ENCODE assay signal across 15 mouse cellular contexts in the genomic region with DNA sequence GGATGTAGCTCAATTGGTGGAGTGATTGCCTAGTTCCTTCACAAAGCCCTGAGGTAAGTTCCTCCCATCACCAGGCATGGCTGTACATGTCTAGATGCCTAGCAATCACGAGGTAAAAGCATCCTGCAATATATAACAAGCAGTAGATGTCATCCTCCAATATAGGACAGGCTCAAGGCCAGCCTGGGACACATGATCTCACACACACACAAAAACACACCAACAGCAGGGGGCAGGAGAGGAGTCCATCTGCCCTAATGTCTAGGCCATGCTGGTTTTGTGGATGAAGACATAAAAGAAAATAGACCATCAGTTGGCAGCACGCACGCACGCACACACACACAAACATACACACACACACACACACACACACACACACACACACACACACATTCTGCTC. TPM values are rescaled to one million over a fixed set of nuclear protein-coding genes. Genes with fewer than 3 reads are reported as not detected.
A peak's percentile ranks its signal among the peaks of the same experiment; 100 is the strongest.
DNase-seq lines count a peak whose midpoint lies in the region; ATAC-seq and TF ChIP-seq lines count a peak whose summit lies in the region.
"Had no signal": no experiment of that assay in that cellular context is flagged by ENCODE, and none has a peak within 500 bp of the region (broad histone marks: within the 10 kb centered on the region; RNA-seq: fewer than 3 reads in every experiment).

No protein-coding gene starts in this region.

- H3K36me3 ChIP-seq in heart, adult 2 months (ENCODE audit: control insufficient read depth, insufficient read depth, low read length), result no peaks in the 10 kb centered on the region
- no peaks in the 10 kb centered on the region for H3K36me3 ChIP-seq in limb, embryonic 11.5 days (ENCODE audit: control insufficient read depth, insufficient read depth, low read length)
- H3K36me3 ChIP-seq in stomach, embryonic 16.5 days (ENCODE audit: control insufficient read depth, insufficient read depth, low read length), result no peaks in the 10 kb centered on the region
- H3K36me3 ChIP-seq: forebrain, embryonic 15.5 days; G1E; heart, embryonic 12.5 days; neural tube, embryonic 12.5 days had no signal

- H3K4me2 ChIP-seq in limb, embryonic 11.5 days (ENCODE audit: low read depth, severe bottlenecking), result no peak overlapping the region
- H3K4me2 ChIP-seq in stomach, embryonic 16.5 days (ENCODE audit: low read depth, low read length), result no peak overlapping the region
- H3K4me2 ChIP-seq: forebrain, embryonic 15.5 days; heart, embryonic 12.5 days; neural tube, embryonic 12.5 days had no signal

- no peak overlapping the region for H3K27ac ChIP-seq in heart, adult 2 months
- H3K27ac ChIP-seq in limb, embryonic 11.5 days (replicated peaks; ENCODE audit: low read depth, low read length), result 0 out of 2 replicates have a peak overlapping the region, but pooled peaks have one; percentile 56
- peak overlapping the region; percentile 51 for H3K27ac ChIP-seq in stomach, embryonic 16.5 days (ENCODE audit: low read length)
- H3K27ac ChIP-seq: forebrain, embryonic 15.5 days; neural tube, embryonic 12.5 days had no signal

- no peak for ATAC-seq in limb, embryonic 11.5 days (ENCODE audit: insufficient number of reproducible peaks, low FRiP score, low TSS enrichment, low read depth)
- no peak for ATAC-seq in stomach, embryonic 16.5 days (ENCODE audit: insufficient read depth, low FRiP score)
- ATAC-seq: forebrain, embryonic 15.5 days had no signal

- 85% methylated on average over 4 of the region's 4 CpGs for WGBS in heart, adult 2 months
- WGBS in limb, embryonic 11.5 days, result 86% methylated on average over 4 of the region's 4 CpGs
- WGBS in stomach, embryonic 16.5 days, result 61% methylated on average over 4 of the region's 4 CpGs

- H3K4me3 ChIP-seq in heart, adult 2 months, result no peak overlapping the region
- no peak overlapping the region for H3K4me3 ChIP-seq in limb, embryonic 11.5 days (ENCODE audit: low read depth, low read length)
- H3K4me3 ChIP-seq in stomach, embryonic 16.5 days (replicated peaks; ENCODE audit: low read length), result no peak overlapping the region
- H3K4me3 ChIP-seq: forebrain, embryonic 15.5 days; heart, embryonic 12.5 days; neural tube, embryonic 12.5 days had no signal

- no peaks in the 10 kb centered on the region for H3K27me3 ChIP-seq in heart, adult 2 months (ENCODE audit: control insufficient read depth, insufficient read depth, low read length)
- no peaks in the 10 kb centered on the region for H3K27me3 ChIP-seq in limb, embryonic 11.5 days (ENCODE audit: control insufficient read depth, insufficient read depth, low read length)
- H3K27me3 ChIP-seq in stomach, embryonic 16.5 days (ENCODE audit: control insufficient read depth, insufficient read depth, low read length), result peaks cover 2% of the 10 kb centered on the region; the same call in 1 of the 2 replicates
- H3K27me3 ChIP-seq: forebrain, embryonic 15.5 days had no signal

- H3K79me2 ChIP-seq in heart, adult 2 months (replicated peaks; ENCODE audit: control insufficient read depth, insufficient read depth, low read length), result no peaks in the 10 kb centered on the region

- intact Hi-C loops in heart, adult 2 months (cut with DNase I), result no loop called here
- intact Hi-C loops in heart, postnatal 10 days (cut with DNase I), result no loop called here

- peak; percentile 10; the same call in 1 of the 2 replicates for TF ChIP-seq CTCF in heart, adult 2 months (IDR thresholded peaks at IDR 0.05)

- H3K4me1 ChIP-seq in heart, adult 2 months (ENCODE audit: control insufficient read depth, insufficient read depth, low read length), result no peaks in the 10 kb centered on the region
- H3K4me1 ChIP-seq in limb, embryonic 11.5 days (ENCODE audit: control insufficient read depth, insufficient read depth, low read length), result peaks cover 29% of the 10 kb centered on the region
- H3K4me1 ChIP-seq in stomach, embryonic 16.5 days (ENCODE audit: control insufficient read depth, insufficient read depth, low read length), result peaks cover 33% of the 10 kb centered on the region

- no peak for DNase-seq in heart, adult 2 months
- no peak for DNase-seq in heart, postnatal 10 days
- peak; percentile 21 for DNase-seq in lung, postnatal 36 days
- no peak for DNase-seq in lung, postnatal 4 days
- DNase-seq in limb, embryonic 11.5 days (ENCODE audit: low spot score), result no peak
- DNase-seq in left cerebral cortex, adult 8-10 months (ENCODE audit: low spot score in 2 of 2), result no peak
- DNase-seq in urinary bladder, adult 18-20 months (ENCODE audit: low spot score in 2 of 2), result no peak
- DNase-seq: right cerebral cortex, postnatal 14 days had no signal

- H3K9ac ChIP-seq in heart, adult 2 months (ENCODE audit: low read depth, low read length), result no peak overlapping the region
- H3K9ac ChIP-seq in limb, embryonic 11.5 days (ENCODE audit: low read length), result no peak overlapping the region; the same call in 1 of the 2 replicates
- H3K9ac ChIP-seq in stomach, embryonic 16.5 days (ENCODE audit: low read length), result no peak overlapping the region
- H3K9ac ChIP-seq: forebrain, embryonic 15.5 days; heart, embryonic 12.5 days had no signal

- TF ChIP-seq POLR2A in heart, adult 2 months (IDR thresholded peaks at IDR 0.05; ENCODE audit: insufficient read depth, low read depth, low read length), result no peak

- H3K9me3 ChIP-seq in limb, embryonic 11.5 days (ENCODE audit: control insufficient read depth, low read length), result no peaks in the 10 kb centered on the region
- H3K9me3 ChIP-seq in stomach, embryonic 16.5 days (replicated peaks; ENCODE audit: control insufficient read depth, low read length), result no peaks in the 10 kb centered on the region
- H3K9me3 ChIP-seq: forebrain, embryonic 15.5 days; G1E; heart, embryonic 12.5 days; neural tube, embryonic 12.5 days had no signal

- TF ChIP-seq EP300 in heart, adult 2 months (IDR thresholded peaks at IDR 0.05; ENCODE audit: insufficient read depth, low read depth, low read length), result no peak

RNA-seq across cellular contexts. Expression of gene Ccdc188, which starts 40.9 kb away (rescaled TPM):
- total RNA-seq in heart, adult 2 months (2021), result not detected
- polyA plus RNA-seq in heart, adult 2 months (2012; rRNA removed), result not detected in 2 replicates
- total RNA-seq in heart, postnatal 10 days (2021), result not detected
- not detected in 2 replicates for polyA plus RNA-seq in limb, embryonic 11.5 days (2014; fragmentation: Nextera tagmentation; extraction: Ambion mirVana)
- polyA plus RNA-seq in stomach, embryonic 16.5 days (2015; fragmentation: Nextera tagmentation; extraction: Ambion mirVana), result not detected in 2 replicates
- not detected for total RNA-seq in left cerebral cortex, adult 8-10 months (2022)
- total RNA-seq: G1E; left cerebral cortex, postnatal 25 days had no signal
- polyA plus RNA-seq: forebrain, embryonic 15.5 days; G1E; neural tube, embryonic 12.5 days; urinary bladder, adult 2 months had no signal

RNA-seq across cellular contexts. Expression of gene Rtn4r, which starts 49.3 kb away (rescaled TPM):
- total RNA-seq in heart, adult 2 months (2021), result 1 to 10 TPM; 2.3 to 9.8 TPM
- 31.9 and 57.8 TPM in 2 replicates for polyA plus RNA-seq in heart, adult 2 months (2012; rRNA removed)
- total RNA-seq in heart, postnatal 10 days (2021), result 1 to 10 TPM; 7.7 to 7.9 TPM
- polyA plus RNA-seq in limb, embryonic 11.5 days (2014; fragmentation: Nextera tagmentation; extraction: Ambion mirVana), result 4.5 and 7.4 TPM in 2 replicates
- polyA plus RNA-seq in stomach, embryonic 16.5 days (2015; fragmentation: Nextera tagmentation; extraction: Ambion mirVana), result 0.84 and 1.0 TPM in 2 replicates
- 100 to 1,000 TPM; 100 to 120 (median 105) TPM for total RNA-seq in left cerebral cortex, adult 8-10 months (2022)
- polyA plus RNA-seq: G1E had no signal

RNA-seq across cellular contexts. Expression of gene Zdhhc8, which starts 58.2 kb away (rescaled TPM):
- 10 to 100 TPM; 19.6 to 22.7 TPM for total RNA-seq in heart, adult 2 months (2021)
- 36.0 and 51.5 TPM in 2 replicates for polyA plus RNA-seq in heart, adult 2 months (2012; rRNA removed)
- total RNA-seq in heart, postnatal 10 days (2021), result 10 to 100 TPM; 33.2 to 35.7 TPM
- 14.5 and 14.6 TPM in 2 replicates for polyA plus RNA-seq in limb, embryonic 11.5 days (2014; fragmentation: Nextera tagmentation; extraction: Ambion mirVana)
- 5.0 and 6.9 TPM in 2 replicates for polyA plus RNA-seq in stomach, embryonic 16.5 days (2015; fragmentation: Nextera tagmentation; extraction: Ambion mirVana)
- 100 to 1,000 TPM; 106 to 125 (median 117) TPM for total RNA-seq in left cerebral cortex, adult 8-10 months (2022)

Comparison
In these comparisons a context has a peak if more than half of its experiments do, and no peak if none do; other contexts are left out.
1. RNA of gene Rtn4r, which starts 49.3 kb away (total RNA-seq): 100 to 120 TPM in left cerebral cortex, adult 8-10 months; 2.3 to 9.8 TPM in heart, adult 2 months and 7.7 to 7.9 TPM in heart, postnatal 10 days; every median in the first group is over 4 times any median in the second.